20 mouse cellular contexts compared by ENCODE assay signal in genomic region chr4:40113173-40113572, GRCm38 (mm10). TPM values are rescaled to one million over a fixed set of nuclear protein-coding genes. Genes with fewer than 3 reads are reported as not detected.
DNase-seq lines count a peak whose midpoint lies in the region; ATAC-seq and TF ChIP-seq lines count a peak whose summit lies in the region.
"Had no signal": no experiment of that assay in that cellular context is flagged by ENCODE, and none has a peak within 500 bp of the region (broad histone marks: within the 10 kb centered on the region; RNA-seq: fewer than 3 reads in every experiment).

No protein-coding gene starts in this region.

- no peaks in the 10 kb centered on the region for H3K27me3 ChIP-seq in hindbrain, embryonic 16.5 days (replicated peaks; ENCODE audit: control insufficient read depth, insufficient read depth, low read length)
- H3K27me3 ChIP-seq in hindbrain, embryonic 11.5 days (ENCODE audit: control insufficient read depth, insufficient read depth, low read length): no peaks in the 10 kb centered on the region
- no peaks in the 10 kb centered on the region for H3K27me3 ChIP-seq in limb, embryonic 14.5 days (ENCODE audit: control insufficient read depth, insufficient read depth, low read length)
- no peaks in the 10 kb centered on the region for H3K27me3 ChIP-seq in limb, embryonic 10.5 days (ENCODE audit: low read depth, poor library complexity, severe bottlenecking)
- H3K27me3 ChIP-seq in MEL (ENCODE audit: control insufficient read depth in 1 of 2, insufficient read depth in 2 of 2, low read length in 2 of 2): peaks cover 3 to 6% of the 10 kb centered on the region in 2 experiments
- H3K27me3 ChIP-seq: heart, embryonic 15.5 days; liver, embryonic 15.5 days had no signal

- H3K27ac ChIP-seq in hindbrain, embryonic 16.5 days (ENCODE audit: low read depth, low read length): no peak overlapping the region
- no peak overlapping the region for H3K27ac ChIP-seq in hindbrain, embryonic 11.5 days (ENCODE audit: low read depth, low read length)
- H3K27ac ChIP-seq in limb, embryonic 14.5 days (replicated peaks; ENCODE audit: low read depth, low read length): no peak overlapping the region
- H3K27ac ChIP-seq in limb, embryonic 10.5 days: no peak overlapping the region
- H3K27ac ChIP-seq in MEL (ENCODE audit: control insufficient read depth, low read depth, low read length): no peak overlapping the region
- H3K27ac ChIP-seq: heart, embryonic 15.5 days; liver, embryonic 15.5 days; macrophage had no signal

- H3K4me1 ChIP-seq in hindbrain, embryonic 16.5 days (ENCODE audit: control insufficient read depth, insufficient read depth, low read depth, low read length): no peaks in the 10 kb centered on the region
- H3K4me1 ChIP-seq in hindbrain, embryonic 11.5 days (replicated peaks; ENCODE audit: control insufficient read depth, insufficient read depth, low read length): no peaks in the 10 kb centered on the region
- no peaks in the 10 kb centered on the region for H3K4me1 ChIP-seq in limb, embryonic 14.5 days (ENCODE audit: control insufficient read depth, insufficient read depth, low read length)
- H3K4me1 ChIP-seq in limb, embryonic 10.5 days: no peaks in the 10 kb centered on the region
- no peaks in the 10 kb centered on the region for H3K4me1 ChIP-seq in MEL (ENCODE audit: control insufficient read depth in 1 of 2, insufficient read depth in 2 of 2, low read length in 2 of 2)
- H3K4me1 ChIP-seq: heart, embryonic 15.5 days; liver, embryonic 15.5 days had no signal

- WGBS in hindbrain, embryonic 16.5 days: 84% methylated on average over 1 of the region's 1 CpGs
- 90% methylated on average over 1 of the region's 1 CpGs for WGBS in hindbrain, embryonic 11.5 days
- whole genome bisulfite sequencing in limb, embryonic 14.5 days: 77% methylated on average over 1 of the region's 1 CpGs
- WGBS in limb, embryonic 10.5 days: 84% methylated on average over 1 of the region's 1 CpGs

- TF ChIP-seq EP300 in MEL (IDR thresholded peaks at IDR 0.05; ENCODE audit: low read depth in 1 of 2, low read length in 2 of 2): no peak

- H3K9ac ChIP-seq in hindbrain, embryonic 16.5 days (ENCODE audit: low read depth, low read length): no peak overlapping the region
- no peak overlapping the region for H3K9ac ChIP-seq in hindbrain, embryonic 11.5 days (ENCODE audit: low read depth, low read length)
- no peak overlapping the region for H3K9ac ChIP-seq in limb, embryonic 14.5 days (ENCODE audit: low read depth, low read length, severe bottlenecking)
- no peak overlapping the region for H3K9ac ChIP-seq in MEL (ENCODE audit: control insufficient read depth, low read depth, low read length, poor library complexity, severe bottlenecking)
- H3K9ac ChIP-seq: heart, embryonic 15.5 days; liver, embryonic 15.5 days had no signal

- DNase-seq in hindbrain, embryonic 11.5 days (ENCODE audit: low spot score): no peak
- peak; percentile 8 for DNase-seq in limb, embryonic 14.5 days (ENCODE audit: low spot score)
- DNase-seq in limb, embryonic 10.5 days (ENCODE audit: low spot score): no peak
- DNase-seq in MEL (ENCODE audit: low read depth, low spot score): no peak
- peak; percentile 47 for DNase-seq in brain, embryonic 14.5 days (ENCODE audit: low read depth)
- DNase-seq in spleen, postnatal 36 days (ENCODE audit: low spot score in 2 of 2): no peak
- DNase-seq: adrenal gland, adult 2 months; cerebellum, adult 8-10 months; cerebellum, postnatal 36 days; heart, postnatal 36 days; kidney, adult 2 months; kidney, postnatal 14 days; liver; right cerebral cortex, postnatal 14 days had no signal

- no peak overlapping the region for H3K4me2 ChIP-seq in hindbrain, embryonic 16.5 days (ENCODE audit: low read length)
- no peak overlapping the region for H3K4me2 ChIP-seq in hindbrain, embryonic 11.5 days (replicated peaks; ENCODE audit: low read depth, low read length)
- H3K4me2 ChIP-seq in limb, embryonic 14.5 days (replicated peaks; ENCODE audit: low read depth, low read length, severe bottlenecking): no peak overlapping the region
- H3K4me2 ChIP-seq: heart, embryonic 15.5 days; liver, embryonic 15.5 days had no signal

- TF ChIP-seq RAD21 in MEL (IDR thresholded peaks at IDR 0.05; ENCODE audit: low read depth, low read length): peak; percentile 16

- H3K9me3 ChIP-seq in hindbrain, embryonic 16.5 days (ENCODE audit: control insufficient read depth, low read length): no peaks in the 10 kb centered on the region
- H3K9me3 ChIP-seq in hindbrain, embryonic 11.5 days (ENCODE audit: control insufficient read depth, low read length): no peaks in the 10 kb centered on the region
- no peaks in the 10 kb centered on the region for H3K9me3 ChIP-seq in limb, embryonic 14.5 days (ENCODE audit: control insufficient read depth, low read length)
- no peaks in the 10 kb centered on the region for H3K9me3 ChIP-seq in limb, embryonic 10.5 days (replicated peaks)
- no peaks in the 10 kb centered on the region for H3K9me3 ChIP-seq in MEL (replicated peaks; ENCODE audit: insufficient read depth, low read length)
- H3K9me3 ChIP-seq: heart, embryonic 15.5 days; liver, embryonic 15.5 days had no signal

- H3K79me2 ChIP-seq in MEL (ENCODE audit: control insufficient read depth, insufficient read depth, low read length, poor library complexity): no peaks in the 10 kb centered on the region

- H3K4me3 ChIP-seq in hindbrain, embryonic 16.5 days (ENCODE audit: low read length): no peak overlapping the region
- H3K4me3 ChIP-seq in hindbrain, embryonic 11.5 days (ENCODE audit: low read depth, low read length): no peak overlapping the region
- no peak overlapping the region for H3K4me3 ChIP-seq in limb, embryonic 14.5 days (replicated peaks; ENCODE audit: low read length)
- H3K4me3 ChIP-seq in limb, embryonic 10.5 days: no peak overlapping the region
- no peak overlapping the region for H3K4me3 ChIP-seq in MEL (ENCODE audit: control insufficient read depth in 1 of 2, insufficient read depth in 1 of 2, low read depth in 2 of 2, low read length in 2 of 2)
- H3K4me3 ChIP-seq: heart, embryonic 15.5 days; liver, embryonic 15.5 days had no signal

- no peaks in the 10 kb centered on the region for H3K36me3 ChIP-seq in hindbrain, embryonic 16.5 days (ENCODE audit: control insufficient read depth, insufficient read depth, low read length)
- no peaks in the 10 kb centered on the region for H3K36me3 ChIP-seq in hindbrain, embryonic 11.5 days (ENCODE audit: control insufficient read depth, insufficient read depth, low read length)
- H3K36me3 ChIP-seq in limb, embryonic 14.5 days (ENCODE audit: control insufficient read depth, insufficient read depth, low read length): no peaks in the 10 kb centered on the region
- H3K36me3 ChIP-seq in limb, embryonic 10.5 days: no peaks in the 10 kb centered on the region
- no peaks in the 10 kb centered on the region for H3K36me3 ChIP-seq in MEL (ENCODE audit: control insufficient read depth in 1 of 2, insufficient read depth in 2 of 2, low read length in 2 of 2)
- H3K36me3 ChIP-seq: heart, embryonic 15.5 days; liver, embryonic 15.5 days had no signal

- ATAC-seq in hindbrain, embryonic 16.5 days: peak; percentile 52; the same call in 1 of the 2 replicates
- no peak for ATAC-seq in hindbrain, embryonic 11.5 days (ENCODE audit: low FRiP score)
- ATAC-seq in limb, embryonic 14.5 days (ENCODE audit: low FRiP score, low read depth): no peak
- ATAC-seq: forebrain, embryonic 16.5 days; Patski had no signal

- no peak for TF ChIP-seq CTCF in MEL (IDR thresholded peaks at IDR 0.05 in 2 of 3, conservative IDR thresholded peaks at IDR 0.05 in 1 of 3; ENCODE audit: control insufficient read depth in 1 of 3, insufficient read depth in 1 of 3, low read depth in 2 of 3, low read length in 3 of 3, poor library complexity in 1 of 3, severe bottlenecking in 1 of 3)
- no peak for TF ChIP-seq CTCF in brain, embryonic 14.5 days (IDR thresholded peaks at IDR 0.05; ENCODE audit: borderline replicate concordance, extremely low read depth, insufficient read depth, insufficient read length)

- TF ChIP-seq POLR2A in limb, embryonic 14.5 days (IDR thresholded peaks at IDR 0.05; ENCODE audit: borderline replicate concordance, extremely low read depth, insufficient read depth, insufficient read length): no peak
- no peak for TF ChIP-seq POLR2A in MEL (IDR thresholded peaks at IDR 0.05; ENCODE audit: control insufficient read depth in 1 of 2, insufficient read depth in 1 of 2, low read depth in 1 of 2, low read length in 2 of 2, poor library complexity in 1 of 2)
- no peak for TF ChIP-seq POLR2A in brain, embryonic 14.5 days (IDR thresholded peaks at IDR 0.05; ENCODE audit: borderline replicate concordance, extremely low read depth, insufficient read depth, insufficient read length, poor library complexity, severe bottlenecking)

TF ChIP-seq in MEL, 35 proteins besides CTCF, POLR2A, EP300 and RAD21:
- no peak for TF ChIP-seq ELF1 (IDR thresholded peaks at IDR 0.05; ENCODE audit: low read depth, low read length)

RNA-seq across cellular contexts. Expression of gene Aco1, which starts 29.7 kb away (rescaled TPM):
- 45.3 and 49.4 TPM in 2 replicates for polyA plus RNA-seq in hindbrain, embryonic 16.5 days (2015; fragmentation: Nextera tagmentation; extraction: Ambion mirVana)
- polyA plus RNA-seq in hindbrain, embryonic 11.5 days (2014; fragmentation: Nextera tagmentation; extraction: Ambion mirVana): 55.0 and 58.4 TPM in 2 replicates
- polyA plus RNA-seq in limb, embryonic 14.5 days (2012; rRNA removed): 41.9 and 43.7 TPM in 2 replicates
- 45.9 and 46.8 TPM in 2 replicates for polyA plus RNA-seq in limb, embryonic 14.5 days (2014; fragmentation: Nextera tagmentation; extraction: Ambion mirVana)
- 41.8 and 46.2 TPM in 2 replicates for polyA plus RNA-seq in limb, embryonic 10.5 days (2016; fragmentation: Nextera tagmentation; extraction: Ambion mirVana)
- total RNA-seq in MEL (2012; rRNA removed): 27.8 and 28.7 TPM in 2 replicates
- polyA plus RNA-seq in MEL (2012; ENCODE audit: insufficient read depth in 1 of 2, insufficient read length in 2 of 2, low read depth in 1 of 2, low replicate concordance in 2 of 2, missing spikeins in 1 of 2): 10 to 100 TPM in 1 of 2 experiments, not detected in 1; 33.6 TPM
- polyA plus RNA-seq in brain, embryonic 14.5 days (2012; rRNA removed): 51.0 and 52.3 TPM in 2 replicates

Comparison
In these comparisons a context has a peak if more than half of its experiments do, and no peak if none do; other contexts are left out.
1. DNase-seq: peak in limb, embryonic 14.5 days (single experiment) and brain, embryonic 14.5 days (single experiment); none in hindbrain, embryonic 11.5 days (single experiment), limb, embryonic 10.5 days (single experiment), MEL (single experiment) and spleen, postnatal 36 days (0 of 2).